In genomic region chr10:86705318-86705921, GRCm38 (mm10) we compare ENCODE assay signal across 8 mouse cellular contexts. TPM values are rescaled to one million over a fixed set of nuclear protein-coding genes. Genes with fewer than 3 reads are reported as not detected.
DNase-seq lines count a peak whose midpoint lies in the region; ATAC-seq and TF ChIP-seq lines count a peak whose summit lies in the region.

Hsp90b1 (minus strand) TSS chr10:86705509.
Ttc41 (plus strand) TSS chr10:86705811.

- peak within 1 kb of the TSS; percentile 92 for H3K4me2 ChIP-seq in CH12.LX (ENCODE audit: insufficient read depth, low read depth, poor library complexity, severe bottlenecking)
- peak within 1 kb of the TSS; percentile 97 for H3K4me2 ChIP-seq in forebrain, embryonic 11.5 days (ENCODE audit: low read depth, low read length, severe bottlenecking)
- peak within 1 kb of the TSS; percentile 86 for H3K4me2 ChIP-seq in heart, embryonic 16.5 days (ENCODE audit: low read depth, low read length)
- peak within 1 kb of the TSS; percentile 89 for H3K4me2 ChIP-seq in liver, embryonic 15.5 days
- H3K4me2 ChIP-seq in neural tube, embryonic 12.5 days (replicated peaks), result peak within 1 kb of the TSS; percentile 84

- ATAC-seq in forebrain, embryonic 11.5 days (replicated peaks; ENCODE audit: low FRiP score), result peak; percentile 97
- ATAC-seq in heart, embryonic 16.5 days (replicated peaks; ENCODE audit: extremely low read depth, insufficient read depth, low FRiP score), result peak; percentile 96
- ATAC-seq in liver, embryonic 15.5 days (ENCODE audit: insufficient read depth), result peak; percentile 96
- peak; percentile 97 for ATAC-seq in neural tube, embryonic 12.5 days (ENCODE audit: low FRiP score, low read depth)

- H3K4me3 ChIP-seq in CH12.LX (replicated peaks in 1 of 3; ENCODE audit: low read depth in 2 of 3, low read length in 2 of 3, poor library complexity in 1 of 3), result peak within 1 kb of the TSS; percentile 93 to 99 (median 96)
- H3K4me3 ChIP-seq in forebrain, embryonic 11.5 days (ENCODE audit: low read depth, low read length), result peak within 1 kb of the TSS; percentile 77
- H3K4me3 ChIP-seq in heart, embryonic 16.5 days (ENCODE audit: low read length), result peak within 1 kb of the TSS; percentile 99
- peak within 1 kb of the TSS; percentile 77 for H3K4me3 ChIP-seq in liver, embryonic 15.5 days (replicated peaks)
- peak within 1 kb of the TSS; percentile 80 for H3K4me3 ChIP-seq in neural tube, embryonic 12.5 days

- H3K36me3 ChIP-seq in CH12.LX (replicated peaks in 1 of 2; ENCODE audit: control insufficient read depth in 1 of 2, insufficient read depth in 1 of 2, low read length in 1 of 2), result peaks cover 34 to 41% of the 10 kb centered on the region in 2 experiments
- peaks cover 13% of the 10 kb centered on the region for H3K36me3 ChIP-seq in forebrain, embryonic 11.5 days (ENCODE audit: control insufficient read depth, insufficient read depth, low read length)
- peaks cover 28% of the 10 kb centered on the region for H3K36me3 ChIP-seq in heart, embryonic 16.5 days (ENCODE audit: control insufficient read depth, insufficient read depth)
- H3K36me3 ChIP-seq in liver, embryonic 15.5 days (replicated peaks), result peaks cover 32% of the 10 kb centered on the region
- peaks cover 26% of the 10 kb centered on the region for H3K36me3 ChIP-seq in neural tube, embryonic 12.5 days

- in situ Hi-C loops in CH12.LX (cut with MboI; ENCODE audit: low pct_ligation_motif_present, low pct_unique_long_range_greater_than_20kb, low sequenced_read_pairs), result no loop called here

- no peaks in the 10 kb centered on the region for H3K27me3 ChIP-seq in CH12.LX (replicated peaks)
- H3K27me3 ChIP-seq in forebrain, embryonic 11.5 days (ENCODE audit: control insufficient read depth, insufficient read depth, low read length), result no peaks in the 10 kb centered on the region
- no peaks in the 10 kb centered on the region for H3K27me3 ChIP-seq in heart, embryonic 16.5 days (ENCODE audit: control insufficient read depth, insufficient read depth, low read length)
- H3K27me3 ChIP-seq in liver, embryonic 15.5 days, result no peaks in the 10 kb centered on the region
- H3K27me3 ChIP-seq in neural tube, embryonic 12.5 days (replicated peaks), result no peaks in the 10 kb centered on the region

- H3K4me1 ChIP-seq in CH12.LX (ENCODE audit: control insufficient read depth in 1 of 2, insufficient read depth in 2 of 2), result peaks cover 5 to 40% of the 10 kb centered on the region in 2 experiments; a peak in 3 of 4 replicates
- H3K4me1 ChIP-seq in forebrain, embryonic 11.5 days (replicated peaks; ENCODE audit: control insufficient read depth, insufficient read depth, low read length), result peaks cover 24% of the 10 kb centered on the region
- H3K4me1 ChIP-seq in heart, embryonic 16.5 days (ENCODE audit: control insufficient read depth, insufficient read depth, low read length), result peaks cover 39% of the 10 kb centered on the region
- peaks cover 56% of the 10 kb centered on the region for H3K4me1 ChIP-seq in liver, embryonic 15.5 days (replicated peaks)
- H3K4me1 ChIP-seq in neural tube, embryonic 12.5 days, result peaks cover 38% of the 10 kb centered on the region

- peak; percentile 99 for DNase-seq in CH12.LX (ENCODE audit: extremely low read depth)
- peak; percentile 96 for DNase-seq in c-Kit-positive CD71-positive TER-119-negative erythroid progenitor cells, embryonic 14.5 days (ENCODE audit: low read depth)
- DNase-seq in forebrain, embryonic 11.5 days (ENCODE audit: low spot score), result peak; percentile 100
- DNase-seq in kidney, postnatal 36 days, result peak; percentile 98 to 100
- DNase-seq in telencephalon, adult 2 months (ENCODE audit: low read depth, low spot score), result peak; percentile 100

- WGBS in forebrain, embryonic 11.5 days, result under 1% methylated on average over 51 of the region's 51 CpGs
- WGBS in heart, embryonic 16.5 days, result under 1% methylated on average over 51 of the region's 51 CpGs
- WGBS in liver, embryonic 15.5 days (ENCODE audit: insufficient replicate concordance), result under 1% methylated on average over 51 of the region's 51 CpGs
- WGBS in neural tube, embryonic 12.5 days, result under 1% methylated on average over 51 of the region's 51 CpGs

- H3K9me3 ChIP-seq in CH12.LX (replicated peaks; ENCODE audit: low read length), result no peaks in the 10 kb centered on the region
- no peaks in the 10 kb centered on the region for H3K9me3 ChIP-seq in forebrain, embryonic 11.5 days (ENCODE audit: control insufficient read depth, low read length)
- no peaks in the 10 kb centered on the region for H3K9me3 ChIP-seq in heart, embryonic 16.5 days (replicated peaks; ENCODE audit: control insufficient read depth, low read length)
- no peaks in the 10 kb centered on the region for H3K9me3 ChIP-seq in liver, embryonic 15.5 days (replicated peaks)
- H3K9me3 ChIP-seq in neural tube, embryonic 12.5 days, result no peaks in the 10 kb centered on the region

- TF ChIP-seq CTCF in CH12.LX (conservative IDR thresholded peaks at IDR 0.05 in 1 of 2, IDR thresholded peaks at IDR 0.05 in 1 of 2; ENCODE audit: low read depth in 2 of 2, low read length in 2 of 2), result no peak

- dilution Hi-C loops in CH12.LX (cut with MboI; ENCODE audit: extremely low pct_ligation_motif_present, extremely low pct_unique_long_range_greater_than_20kb, low sequenced_read_pairs), result no loop called here

- TF ChIP-seq EP300 in CH12.LX (IDR thresholded peaks at IDR 0.05; ENCODE audit: low read length), result no peak

- peak within 1 kb of the TSS; percentile 100 for H3K27ac ChIP-seq in CH12.LX (ENCODE audit: insufficient read depth, low read depth)
- H3K27ac ChIP-seq in forebrain, embryonic 11.5 days (ENCODE audit: low read depth, low read length), result peak within 1 kb of the TSS; percentile 93
- peak within 1 kb of the TSS; percentile 99 for H3K27ac ChIP-seq in heart, embryonic 16.5 days (ENCODE audit: low read length)
- H3K27ac ChIP-seq in liver, embryonic 15.5 days (replicated peaks), result peak within 1 kb of the TSS; percentile 89
- H3K27ac ChIP-seq in neural tube, embryonic 12.5 days, result peak within 1 kb of the TSS; percentile 75

- peaks cover 46% of the 10 kb centered on the region for H3K79me2 ChIP-seq in CH12.LX (replicated peaks; ENCODE audit: control insufficient read depth, extremely low read depth, insufficient read depth, poor library complexity, severe bottlenecking)

- peak; percentile 99 for TF ChIP-seq POLR2A in CH12.LX (IDR thresholded peaks at IDR 0.05; ENCODE audit: low read depth, low read length)

- H3K9ac ChIP-seq in CH12.LX (ENCODE audit: insufficient read depth, low read depth), result peak within 1 kb of the TSS; percentile 94
- peak within 1 kb of the TSS; percentile 90 for H3K9ac ChIP-seq in forebrain, embryonic 11.5 days (ENCODE audit: low read length)
- peak within 1 kb of the TSS; percentile 97 for H3K9ac ChIP-seq in heart, embryonic 16.5 days (ENCODE audit: low read length)
- H3K9ac ChIP-seq in liver, embryonic 15.5 days, result peak within 1 kb of the TSS; percentile 93
- H3K9ac ChIP-seq in neural tube, embryonic 12.5 days, result peak within 1 kb of the TSS; percentile 87

- no peak for TF ChIP-seq RAD21 in CH12.LX (IDR thresholded peaks at IDR 0.05; ENCODE audit: low read depth, low read length)

TF ChIP-seq in CH12.LX, 34 proteins besides CTCF, POLR2A, EP300 and RAD21 (continues in another document):
- TF ChIP-seq TBP (conservative IDR thresholded peaks at IDR 0.05; ENCODE audit: low read depth, low read length) (peak; percentile 81), ETS1 (conservative IDR thresholded peaks at IDR 0.05; ENCODE audit: low read depth, low read length) (peak; percentile 41; the same call in 1 of the 2 replicates), MAFK (IDR thresholded peaks at IDR 0.05; ENCODE audit: insufficient replicate concordance, low read length) (no peak), IRF4 (IDR thresholded peaks at IDR 0.05; ENCODE audit: low read depth, low read length) (peak; percentile 60; the same call in 1 of the 2 replicates), ZNF384 (IDR thresholded peaks at IDR 0.05; ENCODE audit: low read depth, low read length) (0 out of 2 replicates have a peak, but pooled peaks have one; percentile 11), NELFE (IDR thresholded peaks at IDR 0.05; ENCODE audit: low read depth, low read length) (peak; percentile 99), GABPA (IDR thresholded peaks at IDR 0.05; ENCODE audit: insufficient replicate concordance, low read depth, low read length) (no peak), NRF1 (IDR thresholded peaks at IDR 0.05; ENCODE audit: low read depth, low read length) (peak; percentile 75), RCOR1 (conservative IDR thresholded peaks at IDR 0.05; ENCODE audit: low read depth, low read length) (peak; percentile 70; the same call in 1 of the 2 replicates), E2F4 (IDR thresholded peaks at IDR 0.05; ENCODE audit: insufficient replicate concordance, low read depth, low read length) (no peak; the same call in 1 of the 2 replicates), POLR2AphosphoS2 (IDR thresholded peaks at IDR 0.05; ENCODE audit: low read depth, low read length) (peak; percentile 96), ELF1 (IDR thresholded peaks at IDR 0.05; ENCODE audit: low read depth, low read length) (peak; percentile 80), ZC3H11A (IDR thresholded peaks at IDR 0.05; ENCODE audit: low read depth, low read length) (no peak), SIN3A (IDR thresholded peaks at IDR 0.05; ENCODE audit: low read length) (peak; percentile 86), MYC (IDR thresholded peaks at IDR 0.05; ENCODE audit: low read depth, low read length) (0 out of 2 replicates have a peak, but pooled peaks have one; percentile 35), USF1 (IDR thresholded peaks at IDR 0.05; ENCODE audit: low read depth, low read length) (no peak)

RNA-seq across cellular contexts. Expression of gene Hsp90b1, which starts in this region (rescaled TPM):
- total RNA-seq in CH12.LX (2012; rRNA removed) (635 and 991 TPM in 2 replicates), CH12.LX (2014; rRNA removed) (799 and 863 TPM in 2 replicates)
- polyA plus RNA-seq in CH12.LX (2012; ENCODE audit: insufficient read length, low read depth), result 1,137 and 1,160 TPM in 2 replicates
- 429 and 475 TPM in 2 replicates for polyA plus RNA-seq in forebrain, embryonic 11.5 days (2014; fragmentation: Nextera tagmentation; extraction: Ambion mirVana)
- polyA plus RNA-seq in heart, embryonic 16.5 days (2015; fragmentation: Nextera tagmentation; extraction: Ambion mirVana), result 415 and 417 TPM in 2 replicates
- 273 and 302 TPM in 2 replicates for polyA plus RNA-seq in liver, embryonic 15.5 days (2015; fragmentation: Nextera tagmentation; extraction: Ambion mirVana)
- 454 and 496 TPM in 2 replicates for polyA plus RNA-seq in neural tube, embryonic 12.5 days (2016; fragmentation: Nextera tagmentation; extraction: Ambion mirVana)

RNA-seq across cellular contexts. Expression of gene Ttc41, which starts in this region (rescaled TPM):
- total RNA-seq in CH12.LX (2012; rRNA removed) (4.0 and 4.4 TPM in 2 replicates), CH12.LX (2014; rRNA removed) (3.6 and 4.2 TPM in 2 replicates)
- polyA plus RNA-seq in CH12.LX (2012; ENCODE audit: insufficient read length, low read depth), result 3.3 and 3.6 TPM in 2 replicates
- 2.5 and 3.6 TPM in 2 replicates for polyA plus RNA-seq in forebrain, embryonic 11.5 days (2014; fragmentation: Nextera tagmentation; extraction: Ambion mirVana)
- 1.7 and 1.9 TPM in 2 replicates for polyA plus RNA-seq in heart, embryonic 16.5 days (2015; fragmentation: Nextera tagmentation; extraction: Ambion mirVana)
- polyA plus RNA-seq in liver, embryonic 15.5 days (2015; fragmentation: Nextera tagmentation; extraction: Ambion mirVana), result 0.53 and 0.59 TPM in 2 replicates
- 3.0 and 3.4 TPM in 2 replicates for polyA plus RNA-seq in neural tube, embryonic 12.5 days (2016; fragmentation: Nextera tagmentation; extraction: Ambion mirVana)

Comparison
In these comparisons a context has a peak if more than half of its experiments do, and no peak if none do; other contexts are left out.
1. Peak in every context shown above with its lines: DNase-seq, ATAC-seq, H3K4me3 ChIP-seq and H3K27ac ChIP-seq.